Mouse (Mus musculus) lung, postnatal 0 days (tissue): Measurements from ENCODE around the gene Ablim1.

Experiments
- CTCF ChIP-seq: IDR thresholded peaks from 2 replicates; pipeline ENCODE4 v1.5.1; 2016; ENCODE audit warnings: antibody characterized with exemption, mild to moderate bottlenecking
- EP300 ChIP-seq: IDR thresholded peaks from 2 replicates; pipeline ENCODE4 v1.6.1; 2016; ENCODE audit warnings: antibody characterized with exemption, mild to moderate bottlenecking, control low read depth

DNA sequence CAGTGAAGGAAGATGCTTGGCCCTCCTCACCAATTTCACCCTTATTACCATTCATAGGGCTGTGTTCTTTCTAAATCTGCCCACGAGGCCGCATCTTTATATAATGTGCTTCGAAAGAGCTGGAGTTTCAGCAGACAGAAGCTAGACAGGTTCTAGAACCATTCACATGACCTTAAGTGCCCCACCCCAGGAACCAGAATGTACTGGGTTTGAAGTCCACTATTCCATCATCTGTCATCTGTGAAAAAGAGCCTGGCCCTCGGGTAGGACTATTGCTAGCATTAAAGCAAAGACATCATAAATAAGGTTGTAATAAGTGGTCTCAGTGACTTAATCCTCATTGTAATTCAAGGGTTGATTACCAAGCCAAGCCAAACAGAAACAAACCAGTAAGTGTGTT, 35.1 kb downstream of the Ablim1 start:
- TF ChIP-seq CTCF (no peak), EP300 (no peak)
